Mouse (Mus musculus) embryonic facial prominence, embryonic 13.5 days (tissue): Measurements from ENCODE around the gene Pde4dip. TPM values are rescaled to one million over a fixed set of nuclear protein-coding genes. Genes with fewer than 3 reads are reported as not detected.
A peak's percentile ranks its signal among the peaks of the same experiment; 100 is the strongest.

ENCODE experiments used
- ATAC-seq: fragments of 200-750 bp; cut with Nextera tagmentation; 2 replicates; pipeline ENCODE4 v1.8.0; 2017; ENCODE audit warnings: low read depth; ENCODE audit not compliant: insufficient number of reproducible peaks, insufficient read depth, low FRiP score, low TSS enrichment
- H3K27ac ChIP-seq: fragments of 300-500 bp; sonication (generic); 2 replicates; pipeline ENCODE4 v1.5.1; 2015; ENCODE audit warnings: moderate library complexity, mild to moderate bottlenecking, inconsistent platforms
- H3K27me3 ChIP-seq: fragments of 300-500 bp; sonication (generic); 2 replicates; pipeline ENCODE4 v1.6.1; 2015; ENCODE audit warnings: mild to moderate bottlenecking, inconsistent platforms
- H3K36me3 ChIP-seq: fragments of 300-500 bp; sonication (generic); 2 replicates; pipeline ENCODE4 v1.6.1; 2015; ENCODE audit warnings: mild to moderate bottlenecking, inconsistent platforms
- H3K4me1 ChIP-seq: fragments of 300-500 bp; sonication (generic); 2 replicates; pipeline ENCODE4 v1.6.1; 2015; ENCODE audit warnings: inconsistent platforms
- H3K4me2 ChIP-seq: fragments of 300-500 bp; sonication (generic); 2 replicates; pipeline ENCODE4 v1.6.1; 2015; ENCODE audit warnings: moderate library complexity, mild to moderate bottlenecking, inconsistent platforms
- H3K4me3 ChIP-seq: fragments of 300-500 bp; sonication (generic); 2 replicates; pipeline ENCODE4 v1.5.1; 2015; ENCODE audit warnings: mild to moderate bottlenecking, inconsistent platforms
- H3K9ac ChIP-seq: fragments of 300-500 bp; sonication (generic); 2 replicates; pipeline ENCODE4 v1.6.1; 2015; ENCODE audit warnings: mild to moderate bottlenecking, inconsistent platforms
- H3K9me3 ChIP-seq: fragments of 300-500 bp; sonication (generic); 2 replicates; pipeline ENCODE4 v1.6.1; 2016; ENCODE audit warnings: inconsistent platforms
- WGBS: fragments of 180-500 bp; shearing (Covaris S2); methylation state at CpG from one replicate; pipeline ENCODE4 v1.1.7; 2015; ENCODE audit warnings: mixed read lengths; 5-methylcytosine and 5-hydroxymethylcytosine counted together
- polyA plus RNA-seq: library from polyadenylated mRNA; unstranded; fragments of >200 nt; fragmentation: Nextera tagmentation; extraction: Ambion mirVana; gene quantifications from 2 replicates; pipeline ENCODE4 v1.2.1, GENCODE M21; 2015

Gene Pde4dip
- polyA plus RNA-seq, 1 experiment from 2014 or later = 21.9 TPM

GRCm38 (mm10) chr3:97681321-97682158 is 207.0 kb downstream of the Pde4dip start:
- ATAC-seq = no peak

GRCm38 (mm10) chr3:97680631-97681320 is 207.7 kb downstream of the Pde4dip start:
- Histone ChIP-seq H3K4me3 (peak overlapping the region; percentile 46), H3K9me3 (no peaks in the 10 kb centered on the region), H3K27ac (no peak overlapping the region), H3K27me3 (peaks cover 25% of the 10 kb centered on the region), H3K36me3 (no peaks in the 10 kb centered on the region), H3K4me2 (peak overlapping the region; percentile 83), H3K9ac (peak overlapping the region; percentile 69), H3K4me1 (peaks cover 20% of the 10 kb centered on the region)
- peak; percentile 71; the same call in 1 of the 2 replicates for ATAC-seq
- 3% methylated on average over 28 of the region's 28 CpGs for WGBS

More at GRCm38 (mm10) chr3:97681321-97682158, 207.0 kb downstream of the Pde4dip start:
- Histone ChIP-seq H3K27ac (no peak overlapping the region), H3K9ac (peak overlapping the region; percentile 69), H3K36me3 (no peaks in the 10 kb centered on the region), H3K27me3 (peaks cover 25% of the 10 kb centered on the region), H3K9me3 (no peaks in the 10 kb centered on the region), H3K4me2 (peak overlapping the region; percentile 83), H3K4me3 (peak overlapping the region; percentile 46), H3K4me1 (peaks cover 20% of the 10 kb centered on the region)
- under 1% methylated on average over 33 of the region's 33 CpGs for WGBS

GRCm38 (mm10) chr3:97678416-97678815 is 210.1 kb downstream of the Pde4dip start:
- H3K36me3 ChIP-seq = no peaks in the 10 kb centered on the region
- no peaks in the 10 kb centered on the region for H3K9me3 ChIP-seq
- H3K4me2 ChIP-seq = no peak overlapping the region
- peaks cover 14% of the 10 kb centered on the region for H3K4me1 ChIP-seq
- no peak overlapping the region for H3K27ac ChIP-seq
- peaks cover 18% of the 10 kb centered on the region for H3K27me3 ChIP-seq
- ATAC-seq = no peak
- WGBS = 89% methylated on average over 3 of the region's 3 CpGs
- H3K4me3 ChIP-seq = no peak overlapping the region
- H3K9ac ChIP-seq = no peak overlapping the region

GRCm38 (mm10) chr3:97676126-97676525 is 212.4 kb downstream of the Pde4dip start:
- WGBS = 95% methylated on average over 3 of the region's 3 CpGs
- Histone ChIP-seq H3K27me3 (0 out of 2 replicates have a peak, but pooled peaks cover 7% of the 10 kb centered on the region), H3K36me3 (peaks cover 6% of the 10 kb centered on the region), H3K27ac (no peak overlapping the region), H3K4me3 (no peak overlapping the region), H3K9ac (no peak overlapping the region), H3K4me1 (peaks cover under 1% of the 10 kb centered on the region; the same call in 1 of the 2 replicates), H3K4me2 (no peak overlapping the region), H3K9me3 (no peaks in the 10 kb centered on the region)
- no peak for ATAC-seq

GRCm38 (mm10) chr3:97674644-97675110 is 213.8 kb downstream of the Pde4dip start, which contains the start of gene Gm17651:
TSS of gene Gm17651 (minus strand) at chr3:97674694.
- H3K27ac ChIP-seq = no peak within 1 kb of the TSS
- no peak for ATAC-seq
- WGBS = 88% methylated on average over 7 of the region's 7 CpGs
- no peaks in the 10 kb centered on the region for H3K4me1 ChIP-seq
- no peaks in the 10 kb centered on the region for H3K9me3 ChIP-seq
- H3K4me3 ChIP-seq = no peak within 1 kb of the TSS
- H3K27me3 ChIP-seq = 0 out of 2 replicates have a peak, but pooled peaks cover 1% of the 10 kb centered on the region
- H3K4me2 ChIP-seq = no peak within 1 kb of the TSS
- peaks cover 17% of the 10 kb centered on the region for H3K36me3 ChIP-seq
- H3K9ac ChIP-seq = no peak within 1 kb of the TSS

- no peak overlapping the region for H3K4me3 ChIP-seq
- H3K9ac ChIP-seq = no peak overlapping the region
- ATAC-seq = no peak
- 56% methylated on average over 14 of the region's 14 CpGs for WGBS
- peaks cover 10% of the 10 kb centered on the region for H3K4me1 ChIP-seq
- H3K27ac ChIP-seq = peak overlapping the region; percentile 51; the same call in 1 of the 2 replicates
- H3K9me3 ChIP-seq = no peaks in the 10 kb centered on the region
- H3K36me3 ChIP-seq = peaks cover 64% of the 10 kb centered on the region
- H3K4me2 ChIP-seq = no peak overlapping the region
- no peaks in the 10 kb centered on the region for H3K27me3 ChIP-seq
Observed at GRCm38 (mm10) chr3:97667093-97667675, 221.3 kb downstream of the Pde4dip start.

GRCm38 (mm10) chr3:97666154-97666553 is 222.4 kb downstream of the Pde4dip start:
- no peaks in the 10 kb centered on the region for H3K27me3 ChIP-seq
- peaks cover 10% of the 10 kb centered on the region for H3K4me1 ChIP-seq
- H3K9ac ChIP-seq = no peak overlapping the region
- no peaks in the 10 kb centered on the region for H3K9me3 ChIP-seq
- H3K27ac ChIP-seq = no peak overlapping the region
- ATAC-seq = no peak
- 69% methylated on average over 8 of the region's 8 CpGs for WGBS
- H3K4me3 ChIP-seq = no peak overlapping the region
- peaks cover 60% of the 10 kb centered on the region for H3K36me3 ChIP-seq
- H3K4me2 ChIP-seq = no peak overlapping the region

GRCm38 (mm10) chr3:97665525-97665924 is 223.0 kb downstream of the Pde4dip start:
- H3K9ac ChIP-seq = no peak overlapping the region
- H3K4me3 ChIP-seq = no peak overlapping the region
- H3K4me2 ChIP-seq = no peak overlapping the region
- H3K4me1 ChIP-seq = peaks cover 10% of the 10 kb centered on the region
- H3K27me3 ChIP-seq = no peaks in the 10 kb centered on the region
- 63% methylated on average over 9 of the region's 9 CpGs for WGBS
- no peak overlapping the region for H3K27ac ChIP-seq
- H3K36me3 ChIP-seq = peaks cover 54% of the 10 kb centered on the region
- H3K9me3 ChIP-seq = no peaks in the 10 kb centered on the region
- no peak for ATAC-seq

GRCm38 (mm10) chr3:97661206-97661605 is 227.3 kb downstream of the Pde4dip start:
- Histone ChIP-seq H3K36me3 (peaks cover 26% of the 10 kb centered on the region), H3K9ac (peak overlapping the region; percentile 40; the same call in 1 of the 2 replicates), H3K4me1 (peaks cover 20% of the 10 kb centered on the region), H3K9me3 (no peaks in the 10 kb centered on the region), H3K27ac (no peak overlapping the region), H3K4me2 (no peak overlapping the region), H3K27me3 (no peaks in the 10 kb centered on the region), H3K4me3 (no peak overlapping the region)
- ATAC-seq = no peak
- WGBS = 70% methylated on average over 8 of the region's 8 CpGs

- Histone ChIP-seq H3K36me3 (peaks cover 24% of the 10 kb centered on the region), H3K9ac (0 out of 2 replicates have a peak overlapping the region, but pooled peaks have one; percentile 76), H3K27me3 (no peaks in the 10 kb centered on the region), H3K9me3 (no peaks in the 10 kb centered on the region), H3K27ac (no peak overlapping the region), H3K4me1 (peaks cover 20% of the 10 kb centered on the region), H3K4me2 (peak overlapping the region; percentile 77), H3K4me3 (0 out of 2 replicates have a peak overlapping the region, but pooled peaks have one; percentile 6)
- no peak for ATAC-seq
- 78% methylated on average over 7 of the region's 7 CpGs for WGBS
Observed at GRCm38 (mm10) chr3:97659746-97660145, 228.8 kb downstream of the Pde4dip start.
